Mouse (Mus musculus) neural tube, embryonic 11.5 days (tissue): Measurements from ENCODE around the gene Gm9745. TPM values are rescaled to one million over a fixed set of nuclear protein-coding genes. Genes with fewer than 3 reads are reported as not detected.
"Not testable (repeated sequence)": the region's sequence is repeated elsewhere in the genome, so short reads cannot be mapped to it uniquely, and the experiment has no call there.

Source experiments
- ATAC-seq: fragments of 200-750 bp; cut with Nextera tagmentation; 2 replicates; pipeline ENCODE4 v1.8.0; 2017; ENCODE audit warnings: moderate number of reproducible peaks, mild to moderate bottlenecking, moderate TSS enrichment, moderate library complexity; ENCODE audit not compliant: insufficient read depth, low FRiP score, low TSS enrichment
- DNase-seq: peaks from one replicate; pipeline ENCODE4 v3.0.0-alpha.2; 2015; ENCODE audit warnings: low spot score
- H3K27ac ChIP-seq: fragments of 300-500 bp; sonication (generic); 2 replicates; pipeline ENCODE4 v1.5.1; 2014; ENCODE audit warnings: low read depth, mild to moderate bottlenecking, low read length
- H3K27me3 ChIP-seq: fragments of 300-500 bp; sonication (generic); 2 replicates; pipeline ENCODE4 v1.6.1; 2014; ENCODE audit warnings: mild to moderate bottlenecking, low read length, mixed read lengths; ENCODE audit not compliant: control insufficient read depth, insufficient read depth
- H3K36me3 ChIP-seq: fragments of 300-500 bp; sonication (generic); 2 replicates; pipeline ENCODE4 v1.6.1; 2014; ENCODE audit warnings: mild to moderate bottlenecking, low read length, moderate library complexity, mixed read lengths; ENCODE audit not compliant: control insufficient read depth, insufficient read depth
- H3K4me1 ChIP-seq: fragments of 300-500 bp; sonication (generic); 2 replicates; pipeline ENCODE4 v1.6.1; 2014; ENCODE audit warnings: low read length, mixed read lengths; ENCODE audit not compliant: control insufficient read depth, insufficient read depth
- H3K4me2 ChIP-seq: fragments of 300-500 bp; sonication (generic); 2 replicates; pipeline ENCODE4 v1.6.1; 2014; ENCODE audit warnings: low read depth, mild to moderate bottlenecking, moderate library complexity
- H3K4me3 ChIP-seq: fragments of 300-500 bp; sonication (generic); 2 replicates; pipeline ENCODE4 v1.5.1; 2014; ENCODE audit warnings: low read depth, low read length
- H3K9ac ChIP-seq: fragments of 300-500 bp; sonication (generic); 2 replicates; pipeline ENCODE4 v1.6.1; 2014; ENCODE audit warnings: mild to moderate bottlenecking, low read length
- H3K9me3 ChIP-seq: fragments of 300-500 bp; sonication (generic); 2 replicates; pipeline ENCODE4 v1.6.1; 2016; ENCODE audit warnings: low read length; ENCODE audit not compliant: control insufficient read depth
- WGBS: fragments of 180-500 bp; shearing (Covaris S2); extraction: QIAGEN DNeasy Blood & Tissue Kit; methylation state at CpG from one replicate; pipeline ENCODE4 v1.1.7; 2014; 5-methylcytosine and 5-hydroxymethylcytosine counted together
- microRNA-seq: library from miRNA; unstranded; fragments of <30 nt; microRNA quantifications from one replicate; pipeline ENCODE4, GENCODE M21; 2016
- polyA plus RNA-seq: library from polyadenylated mRNA; unstranded; fragments of >200 nt; fragmentation: Nextera tagmentation; extraction: Ambion mirVana; gene quantifications from 2 replicates; pipeline ENCODE4 v1.2.1, GENCODE M21; 2014

The Gm9745 gene
- polyA plus RNA-seq, 1 experiment from 2014 or later, result not detected

- H3K9me3 ChIP-seq, H3K9ac ChIP-seq, H3K4me2 ChIP-seq, ATAC-seq, H3K4me1 ChIP-seq, DNase-seq, H3K36me3 ChIP-seq, H3K27ac ChIP-seq, H3K27me3 ChIP-seq, H3K4me3 ChIP-seq: not testable (repeated sequence)
- WGBS, result no CpG with 5 or more reads among the region's 5 CpGs
Measured at GRCm38 (mm10) chr13:8941701-8942100, 6.3 kb downstream of the Gm9745 start.

- not testable (repeated sequence) for H3K4me1 ChIP-seq, H3K4me3 ChIP-seq, H3K9me3 ChIP-seq, H3K36me3 ChIP-seq, H3K4me2 ChIP-seq, ATAC-seq, H3K9ac ChIP-seq, H3K27ac ChIP-seq, H3K27me3 ChIP-seq, DNase-seq
- 86% methylated on average over 4 of the region's 4 CpGs for WGBS
Measured at GRCm38 (mm10) chr13:8941110-8941509, 6.9 kb downstream of the Gm9745 start.

- not testable (repeated sequence) for H3K36me3 ChIP-seq, H3K4me1 ChIP-seq, DNase-seq, H3K27ac ChIP-seq, H3K9me3 ChIP-seq, ATAC-seq, H3K4me2 ChIP-seq, H3K9ac ChIP-seq, H3K27me3 ChIP-seq, H3K4me3 ChIP-seq
- WGBS, result 84% methylated on average over 6 of the region's 6 CpGs
Measured at GRCm38 (mm10) chr13:8937611-8938140, 10.4 kb downstream of the Gm9745 start.

- H3K27ac ChIP-seq, result no peak overlapping the region
- no peak overlapping the region for H3K4me3 ChIP-seq
- WGBS, result 65% methylated on average over 2 of the region's 2 CpGs
- no peaks in the 10 kb centered on the region for H3K36me3 ChIP-seq
- no peak overlapping the region for H3K4me2 ChIP-seq
- H3K9me3 ChIP-seq, result no peaks in the 10 kb centered on the region
- no peaks in the 10 kb centered on the region for H3K27me3 ChIP-seq
- no peak for ATAC-seq
- H3K4me1 ChIP-seq, result no peaks in the 10 kb centered on the region
- no peak overlapping the region for H3K9ac ChIP-seq
- no peak for DNase-seq
Measured at GRCm38 (mm10) chr13:8933499-8933898, 14.5 kb downstream of the Gm9745 start.

GRCm38 (mm10) chr13:8913890-8914289, 34.1 kb downstream of the Gm9745 start:
- not testable (repeated sequence) for H3K4me1 ChIP-seq, H3K9ac ChIP-seq, H3K27ac ChIP-seq, H3K4me2 ChIP-seq, DNase-seq, H3K9me3 ChIP-seq, H3K27me3 ChIP-seq, ATAC-seq, H3K36me3 ChIP-seq, H3K4me3 ChIP-seq
- 90% methylated on average over 8 of the region's 8 CpGs for WGBS

- H3K9me3 ChIP-seq, H3K4me3 ChIP-seq, H3K4me1 ChIP-seq, H3K36me3 ChIP-seq, DNase-seq, ATAC-seq, H3K9ac ChIP-seq, H3K4me2 ChIP-seq, H3K27me3 ChIP-seq, H3K27ac ChIP-seq: not testable (repeated sequence)
- WGBS, result 92% methylated on average over 2 of the region's 2 CpGs
Measured at GRCm38 (mm10) chr13:8905986-8906385, 42.0 kb downstream of the Gm9745 start.

Small RNAs within 50 kb of the gene (microRNA-seq; reads per million reads assigned to microRNA genes)
- gene Gm22750, result not detected

Other genes with a start within 250 kb of the Gm9745 start
- gene Wdr37, start 76.3 kb downstream of the Gm9745 start, polyA plus RNA-seq, result 51.1 and 53.2 TPM in 2 replicates
- gene Idi1, start 62.7 kb downstream of the Gm9745 start, polyA plus RNA-seq, result 140 and 148 TPM in 2 replicates
- not detected in 2 replicates for gene Idi2, start 4.6 kb upstream of the Gm9745 start, polyA plus RNA-seq
- gene Gtpbp4, start 47.9 kb upstream of the Gm9745 start, polyA plus RNA-seq, result 110 and 111 TPM in 2 replicates
- gene Larp4b, start 145.7 kb upstream of the Gm9745 start, polyA plus RNA-seq, result 39.3 and 40.1 TPM in 2 replicates